Mouse (Mus musculus) midbrain, embryonic 16.5 days (tissue): ENCODE data around the gene Khdc1b. TPM values are rescaled to one million over a fixed set of nuclear protein-coding genes. Genes with fewer than 3 reads are reported as not detected.

Experiments used
- ATAC-seq: fragments of 200-750 bp; cut with Nextera tagmentation; 2 replicates; pipeline ENCODE4 v1.8.0; 2017; ENCODE audit warnings: moderate TSS enrichment
- H3K27ac ChIP-seq: fragments of 300-500 bp; sonication (generic); 2 replicates; pipeline ENCODE4 v1.5.1; 2014; ENCODE audit warnings: mild to moderate bottlenecking, low read length, mixed read lengths
- H3K27me3 ChIP-seq: fragments of 300-500 bp; sonication (generic); 2 replicates; pipeline ENCODE4 v1.6.1; 2014; ENCODE audit warnings: low read depth, low read length, mixed read lengths; ENCODE audit not compliant: control insufficient read depth, insufficient read depth
- H3K36me3 ChIP-seq: fragments of 300-500 bp; sonication (generic); 2 replicates; pipeline ENCODE4 v1.6.1; 2014; ENCODE audit warnings: mild to moderate bottlenecking, low read length, moderate library complexity, mixed read lengths; ENCODE audit not compliant: control insufficient read depth, insufficient read depth
- H3K4me1 ChIP-seq: fragments of 300-500 bp; sonication (generic); 2 replicates; pipeline ENCODE4 v1.6.1; 2014; ENCODE audit warnings: mild to moderate bottlenecking, low read length, mixed read lengths; ENCODE audit not compliant: control insufficient read depth, insufficient read depth
- H3K4me2 ChIP-seq: fragments of 300-500 bp; sonication (generic); 2 replicates; pipeline ENCODE4 v1.6.1; 2014; ENCODE audit warnings: mild to moderate bottlenecking, low read length, mixed read lengths
- H3K4me3 ChIP-seq: fragments of 300-500 bp; sonication (generic); 2 replicates; pipeline ENCODE4 v1.5.1; 2014; ENCODE audit warnings: low read depth, mild to moderate bottlenecking, low read length, moderate library complexity, mixed read lengths
- H3K9ac ChIP-seq: fragments of 300-500 bp; sonication (generic); 2 replicates; pipeline ENCODE4 v1.6.1; 2014; ENCODE audit warnings: low read depth, low read length, mixed read lengths
- H3K9me3 ChIP-seq: fragments of 300-500 bp; sonication (generic); replicated peaks from 2 replicates; pipeline ENCODE4 v1.6.1; 2014; ENCODE audit warnings: mild to moderate bottlenecking, low read length, mixed read lengths; ENCODE audit not compliant: control insufficient read depth, poor library complexity, severe bottlenecking
- WGBS: fragments of 180-500 bp; shearing (Covaris S2); extraction: QIAGEN DNeasy Blood & Tissue Kit; methylation state at CpG from one replicate; pipeline ENCODE4 v1.1.7; 2014; 5-methylcytosine and 5-hydroxymethylcytosine counted together
- polyA plus RNA-seq: library from polyadenylated mRNA; unstranded; fragments of >200 nt; fragmentation: Nextera tagmentation; extraction: Ambion mirVana; gene quantifications from 2 replicates; pipeline ENCODE4 v1.2.1, GENCODE M21; 2015

The Khdc1b gene
- polyA plus RNA-seq, 1 experiment from 2014 or later, result 0.13 TPM

DNA sequence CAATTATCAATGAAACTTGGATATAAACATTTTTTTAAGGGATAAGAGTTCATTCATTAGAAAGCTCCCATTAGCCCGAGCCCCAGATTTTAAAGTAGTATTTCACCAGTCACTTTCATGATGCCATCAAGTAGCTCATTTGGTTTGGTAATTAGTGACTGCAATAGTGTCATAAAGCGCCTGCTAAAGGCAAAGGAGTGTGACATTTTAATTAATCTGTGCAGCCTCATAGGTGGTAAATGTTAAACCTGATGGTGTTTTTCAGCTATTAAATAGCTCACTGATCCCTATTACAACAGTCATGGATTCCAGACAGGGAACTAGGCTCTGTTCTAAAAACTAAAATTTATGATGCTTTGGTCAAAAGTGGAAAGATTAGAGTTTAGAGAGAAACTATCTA lies 23.9 kb downstream of the Khdc1b start:
- H3K27ac ChIP-seq, result no peak overlapping the region
- H3K36me3 ChIP-seq, result no peaks in the 10 kb centered on the region; the same call in 1 of the 2 replicates
- 48% methylated on average over 2 of the region's 2 CpGs for WGBS
- no peak overlapping the region for H3K9ac ChIP-seq
- no peak for ATAC-seq
- no peak overlapping the region for H3K4me2 ChIP-seq
- no peak overlapping the region for H3K4me3 ChIP-seq
- H3K4me1 ChIP-seq, result no peaks in the 10 kb centered on the region; the same call in 1 of the 2 replicates
- H3K27me3 ChIP-seq, result no peaks in the 10 kb centered on the region
- H3K9me3 ChIP-seq, result no peaks in the 10 kb centered on the region

DNA sequence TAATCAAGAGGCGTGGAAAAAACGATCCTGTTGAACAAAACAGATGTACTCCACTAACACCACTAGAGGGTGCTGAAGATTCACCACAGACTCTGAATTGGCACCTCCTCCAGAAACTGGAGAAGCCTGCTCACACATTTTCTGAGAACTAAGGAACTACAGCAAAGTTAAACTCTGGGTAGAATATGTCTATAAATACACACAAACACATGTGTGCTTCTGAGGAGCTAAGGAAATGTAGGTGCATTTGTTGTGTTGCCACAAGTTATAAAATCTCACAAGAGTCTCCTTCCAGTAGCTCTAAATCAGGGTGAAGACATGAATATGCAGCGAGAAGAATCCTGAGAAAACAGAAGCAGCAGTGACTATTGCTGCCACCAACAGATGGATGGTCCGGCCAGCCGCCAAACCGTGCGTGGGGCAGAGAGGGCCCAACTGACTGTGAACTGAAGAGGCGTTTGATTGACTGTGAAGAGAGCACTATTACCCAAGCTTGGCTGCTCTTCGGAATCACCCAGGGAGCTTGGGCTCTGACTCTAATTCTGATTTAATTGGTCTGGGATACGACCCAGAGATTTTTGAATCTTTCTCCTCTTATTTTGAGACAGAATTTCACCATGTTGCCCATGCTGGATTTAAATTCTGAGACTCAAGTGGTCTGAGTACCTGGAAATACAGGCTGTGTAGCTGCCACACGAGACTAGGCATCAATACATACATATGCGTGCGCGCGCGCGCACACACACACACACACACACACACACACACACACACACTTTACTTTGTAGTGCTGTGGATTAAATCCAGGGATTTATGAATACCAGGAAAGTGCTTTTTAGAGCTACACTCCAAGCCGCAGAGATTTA lies 28.2 kb downstream of the Khdc1b start:
- H3K27ac ChIP-seq, result no peak overlapping the region
- peak; percentile 91 for ATAC-seq
- WGBS, result 53% methylated on average over 18 of the region's 18 CpGs
- no peaks in the 10 kb centered on the region for H3K27me3 ChIP-seq
- no peak overlapping the region for H3K4me2 ChIP-seq
- no peaks in the 10 kb centered on the region for H3K9me3 ChIP-seq
- no peak overlapping the region for H3K9ac ChIP-seq
- H3K4me1 ChIP-seq, result no peaks in the 10 kb centered on the region; the same call in 1 of the 2 replicates
- no peak overlapping the region for H3K4me3 ChIP-seq
- no peaks in the 10 kb centered on the region for H3K36me3 ChIP-seq

DNA sequence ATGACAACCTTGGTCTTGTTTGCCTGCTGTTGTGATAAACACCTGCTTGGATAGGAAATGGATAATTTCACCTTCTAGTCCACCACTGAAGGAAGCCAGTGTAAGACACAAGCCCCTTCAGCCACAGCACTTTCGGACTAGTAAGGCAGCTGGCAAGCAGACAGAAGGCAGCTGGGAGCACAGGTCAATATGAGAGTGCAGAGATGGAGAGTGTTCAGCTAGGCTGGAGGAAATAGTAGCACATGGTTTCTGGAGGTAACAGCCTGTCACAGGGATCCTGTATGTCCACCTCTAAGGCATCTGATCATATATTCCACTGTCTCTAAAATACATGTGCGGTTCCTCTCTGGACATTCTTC lies 28.8 kb downstream of the Khdc1b start:
- H3K4me1 ChIP-seq, result no peaks in the 10 kb centered on the region; the same call in 1 of the 2 replicates

DNA sequence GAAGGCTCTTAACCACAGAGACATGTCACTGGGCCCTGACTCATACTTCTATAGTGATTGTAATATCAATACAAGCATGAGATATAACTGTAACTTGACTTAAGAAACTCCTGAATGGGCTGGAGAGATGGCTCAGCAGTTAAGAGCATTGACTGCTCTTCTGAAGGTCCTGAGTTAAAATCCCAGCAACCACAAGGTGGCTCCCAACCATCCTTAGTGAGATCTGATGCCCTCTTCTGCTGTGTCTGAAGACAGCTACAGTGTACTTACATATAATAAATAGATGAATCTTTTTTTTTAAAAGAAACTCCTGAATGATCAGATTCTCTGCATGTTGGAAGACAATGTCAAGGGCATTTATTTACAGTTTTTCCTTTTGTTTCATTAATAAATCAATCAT lies 36.0 kb downstream of the Khdc1b start:
- Histone ChIP-seq H3K27ac (no peak overlapping the region), H3K4me2 (no peak overlapping the region), H3K9ac (no peak overlapping the region), H3K4me3 (no peak overlapping the region), H3K27me3 (no peaks in the 10 kb centered on the region), H3K4me1 (no peaks in the 10 kb centered on the region), H3K9me3 (no peaks in the 10 kb centered on the region), H3K36me3 (no peaks in the 10 kb centered on the region)
- ATAC-seq, result no peak

More for the DNA sequence above, 28.8 kb downstream of the Khdc1b start:
- 86% methylated on average over 2 of the region's 2 CpGs for WGBS
- Histone ChIP-seq H3K4me3 (no peak overlapping the region), H3K27me3 (no peaks in the 10 kb centered on the region), H3K9me3 (no peaks in the 10 kb centered on the region), H3K4me2 (no peak overlapping the region), H3K9ac (no peak overlapping the region), H3K36me3 (no peaks in the 10 kb centered on the region), H3K27ac (no peak overlapping the region)
- ATAC-seq, result no peak

DNA sequence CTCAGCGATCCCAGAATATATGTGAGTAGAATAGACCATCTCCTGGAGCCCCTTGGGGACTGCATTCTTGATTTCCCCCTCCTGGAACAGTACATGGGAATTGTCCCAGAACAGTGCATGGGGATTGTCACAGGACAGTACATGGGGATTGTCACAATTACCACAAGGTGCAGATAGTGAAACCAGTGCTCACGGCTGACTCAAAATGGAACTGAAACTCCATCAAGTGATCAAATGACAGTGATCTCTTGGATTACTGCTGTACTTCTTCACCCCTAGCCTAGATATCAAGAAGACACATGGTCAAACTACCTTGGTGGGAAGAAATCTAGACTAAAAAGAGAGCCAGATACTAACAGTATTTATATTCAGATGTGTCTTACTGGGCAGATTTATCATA lies 42.3 kb downstream of the Khdc1b start:
- no peak overlapping the region for H3K27ac ChIP-seq
- ATAC-seq, result no peak
- H3K9me3 ChIP-seq, result no peaks in the 10 kb centered on the region
- no peaks in the 10 kb centered on the region for H3K36me3 ChIP-seq
- H3K4me2 ChIP-seq, result no peak overlapping the region
- no peak overlapping the region for H3K9ac ChIP-seq
- H3K4me3 ChIP-seq, result no peak overlapping the region
- no peaks in the 10 kb centered on the region for H3K4me1 ChIP-seq
- 91% methylated on average over 2 of the region's 2 CpGs for WGBS
- H3K27me3 ChIP-seq, result no peaks in the 10 kb centered on the region

DNA sequence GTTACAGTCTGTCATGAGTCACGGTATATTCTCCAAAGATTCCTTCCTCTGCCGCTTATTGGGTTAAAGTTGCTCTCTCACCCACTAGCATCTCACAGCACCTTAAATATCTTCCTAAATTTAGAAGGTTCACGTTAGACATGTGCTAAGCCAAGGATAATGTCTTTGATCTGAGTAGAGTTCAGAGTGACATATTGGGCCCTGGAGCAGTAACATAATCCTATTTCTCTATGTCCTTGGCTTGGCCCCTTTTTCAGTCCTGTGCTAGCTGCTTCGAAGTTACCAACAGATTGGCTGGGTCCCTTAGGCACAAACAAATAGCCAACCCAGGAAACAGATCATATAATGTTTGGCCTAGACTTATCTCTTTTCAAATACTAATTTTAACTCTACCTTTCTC lies 44.7 kb downstream of the Khdc1b start:
- ATAC-seq, result no peak
- no peaks in the 10 kb centered on the region for H3K27me3 ChIP-seq
- no peak overlapping the region for H3K9ac ChIP-seq
- no peak overlapping the region for H3K4me2 ChIP-seq
- H3K4me3 ChIP-seq, result no peak overlapping the region
- H3K4me1 ChIP-seq, result no peaks in the 10 kb centered on the region
- H3K9me3 ChIP-seq, result no peaks in the 10 kb centered on the region
- 61% methylated on average over 4 of the region's 4 CpGs for WGBS
- no peaks in the 10 kb centered on the region for H3K36me3 ChIP-seq
- H3K27ac ChIP-seq, result no peak overlapping the region

DNA sequence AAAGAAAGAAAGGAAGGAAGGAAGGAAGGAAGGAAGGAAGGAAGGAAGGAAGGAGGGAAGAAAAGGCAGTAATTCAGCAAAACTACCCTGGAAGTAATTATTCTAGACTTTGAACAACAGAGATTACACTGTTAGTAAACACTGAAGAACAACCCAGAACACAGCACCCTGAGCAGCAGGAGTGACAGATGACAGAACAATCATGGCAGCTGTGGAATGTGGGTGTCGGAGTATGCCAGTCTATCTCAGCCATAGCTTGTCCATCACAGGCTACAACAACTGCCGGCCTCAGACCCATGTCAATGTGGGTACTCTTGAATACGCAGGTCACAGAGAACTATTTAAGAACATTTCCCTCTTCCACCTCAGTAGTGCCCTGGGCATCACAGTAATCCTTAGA lies 48.3 kb downstream of the Khdc1b start:
- Histone ChIP-seq H3K27me3 (no peaks in the 10 kb centered on the region), H3K36me3 (no peaks in the 10 kb centered on the region), H3K4me2 (no peak overlapping the region), H3K4me3 (no peak overlapping the region), H3K9ac (no peak overlapping the region), H3K27ac (no peak overlapping the region), H3K4me1 (no peaks in the 10 kb centered on the region), H3K9me3 (no peaks in the 10 kb centered on the region)
- ATAC-seq, result no peak
- 91% methylated on average over 3 of the region's 3 CpGs for WGBS

DNA sequence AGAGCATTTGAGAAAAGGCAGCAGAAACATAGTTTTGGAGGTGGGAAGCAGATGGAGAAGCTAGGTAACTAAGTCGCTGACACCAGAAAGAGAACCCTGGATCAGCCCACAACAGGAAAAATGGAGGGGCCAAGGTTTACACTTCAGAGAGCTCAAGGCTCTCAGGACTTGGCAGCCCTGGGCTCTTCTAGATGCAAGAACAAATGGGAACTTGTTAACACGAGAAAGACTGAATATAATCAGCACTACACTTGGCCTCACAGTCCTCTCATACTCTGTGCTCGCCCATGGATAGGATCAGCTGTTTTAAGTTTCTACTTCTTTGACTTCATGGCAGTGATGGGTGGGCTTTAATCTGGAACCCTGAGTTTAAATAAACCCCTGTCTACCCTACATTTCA lies 51.5 kb downstream of the Khdc1b start:
- no peak overlapping the region for H3K4me3 ChIP-seq
- no peaks in the 10 kb centered on the region for H3K27me3 ChIP-seq
- no peak overlapping the region for H3K9ac ChIP-seq
- H3K4me1 ChIP-seq, result no peaks in the 10 kb centered on the region
- WGBS, result 62% methylated on average over 3 of the region's 3 CpGs
- no peaks in the 10 kb centered on the region for H3K9me3 ChIP-seq
- no peak overlapping the region for H3K4me2 ChIP-seq
- no peak overlapping the region for H3K27ac ChIP-seq
- no peaks in the 10 kb centered on the region for H3K36me3 ChIP-seq
- ATAC-seq, result no peak
